Mouse (Mus musculus): Measurements from ENCODE around the gene Lrrc75a. TPM values are rescaled to one million over a fixed set of nuclear protein-coding genes. Genes with fewer than 3 reads are reported as not detected.
"Not testable (repeated sequence)": the region's sequence is repeated elsewhere in the genome, so short reads cannot be mapped to it uniquely, and the experiment has no call there.

Gene Lrrc75a
- total and polyA plus RNA-seq, 2 experiments from 2014 or later = 6.4 to 29.7 TPM

- no peaks in the 10 kb centered on the region for H3K36me3 ChIP-seq (ENCODE audit: insufficient read depth, low read length)
- no peak for ATAC-seq
- H3K27me3 ChIP-seq (ENCODE audit: insufficient read depth, low read length) = no peaks in the 10 kb centered on the region
- no peak overlapping the region for H3K4me2 ChIP-seq (ENCODE audit: low read depth, low read length)
- no peaks in the 10 kb centered on the region for H3K9me3 ChIP-seq (ENCODE audit: low read length)
- no peak overlapping the region for H3K4me3 ChIP-seq (ENCODE audit: low read length)
- H3K9ac ChIP-seq (replicated peaks; ENCODE audit: low read length) = no peak overlapping the region
- no peak for TF ChIP-seq CTCF (IDR thresholded peaks at IDR 0.05; ENCODE audit: low read depth)
- DNase-seq (ENCODE audit: low spot score) = no peak
- WGBS = 73% methylated on average over 3 of the region's 3 CpGs
- no peak overlapping the region for H3K27ac ChIP-seq
- H3K4me1 ChIP-seq (ENCODE audit: insufficient read depth, low read length) = no peaks in the 10 kb centered on the region
Measured at GRCm38 (mm10) chr11:62652080-62652479, 3.8 kb upstream of the Lrrc75a start.

- peaks cover 2% of the 10 kb centered on the region for H3K4me1 ChIP-seq (ENCODE audit: insufficient read depth, low read length)
- DNase-seq (ENCODE audit: low spot score) = no peak
- 85% methylated on average over 3 of the region's 3 CpGs for WGBS
Measured at GRCm38 (mm10) chr11:62651563-62651962, 3.2 kb upstream of the Lrrc75a start.

DNA sequence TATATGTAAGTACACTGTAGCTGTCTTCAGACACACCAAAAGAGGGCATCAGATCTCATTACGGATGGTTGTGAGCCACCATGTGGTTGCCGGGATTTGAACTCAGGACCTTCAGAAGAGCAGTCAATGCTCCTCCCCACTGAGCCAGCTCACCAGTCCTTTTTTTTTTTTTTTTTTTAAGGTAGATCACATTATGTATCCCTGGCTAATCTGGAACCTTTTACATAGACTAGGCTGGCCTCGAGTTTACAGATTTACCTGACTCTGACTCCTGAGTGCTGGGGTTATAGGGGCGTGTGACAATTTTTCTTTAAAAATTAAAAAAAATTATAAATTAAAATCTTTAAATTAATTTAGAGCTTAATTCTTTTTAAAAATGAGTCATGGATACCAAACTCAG, 1.5 kb upstream of the Lrrc75a start:
- H3K9ac ChIP-seq (replicated peaks; ENCODE audit: low read length); H3K36me3 ChIP-seq (ENCODE audit: insufficient read depth, low read length); H3K27ac ChIP-seq; H3K4me3 ChIP-seq (ENCODE audit: low read length); ATAC-seq; H3K27me3 ChIP-seq (ENCODE audit: insufficient read depth, low read length); H3K9me3 ChIP-seq (ENCODE audit: low read length); DNase-seq (ENCODE audit: low spot score): not testable (repeated sequence)
- 79% methylated on average over 4 of the region's 4 CpGs for WGBS
- peaks cover 17% of the 10 kb centered on the region for H3K4me1 ChIP-seq (ENCODE audit: insufficient read depth, low read length)
- 0 out of 2 replicates have a peak overlapping the region, but pooled peaks have one; percentile 95 for H3K4me2 ChIP-seq (ENCODE audit: low read depth, low read length)

More at GRCm38 (mm10) chr11:62651563-62651962, 3.2 kb upstream of the Lrrc75a start:
- Histone ChIP-seq H3K27ac (no peak overlapping the region), H3K4me2 (ENCODE audit: low read depth, low read length) (no peak overlapping the region), H3K36me3 (ENCODE audit: insufficient read depth, low read length) (no peaks in the 10 kb centered on the region), H3K27me3 (ENCODE audit: insufficient read depth, low read length) (no peaks in the 10 kb centered on the region), H3K4me3 (ENCODE audit: low read length) (no peak overlapping the region), H3K9me3 (ENCODE audit: low read length) (no peaks in the 10 kb centered on the region), H3K9ac (replicated peaks; ENCODE audit: low read length) (no peak overlapping the region)
- TF ChIP-seq CTCF (IDR thresholded peaks at IDR 0.05; ENCODE audit: low read depth) = no peak
- ATAC-seq = no peak

DNA sequence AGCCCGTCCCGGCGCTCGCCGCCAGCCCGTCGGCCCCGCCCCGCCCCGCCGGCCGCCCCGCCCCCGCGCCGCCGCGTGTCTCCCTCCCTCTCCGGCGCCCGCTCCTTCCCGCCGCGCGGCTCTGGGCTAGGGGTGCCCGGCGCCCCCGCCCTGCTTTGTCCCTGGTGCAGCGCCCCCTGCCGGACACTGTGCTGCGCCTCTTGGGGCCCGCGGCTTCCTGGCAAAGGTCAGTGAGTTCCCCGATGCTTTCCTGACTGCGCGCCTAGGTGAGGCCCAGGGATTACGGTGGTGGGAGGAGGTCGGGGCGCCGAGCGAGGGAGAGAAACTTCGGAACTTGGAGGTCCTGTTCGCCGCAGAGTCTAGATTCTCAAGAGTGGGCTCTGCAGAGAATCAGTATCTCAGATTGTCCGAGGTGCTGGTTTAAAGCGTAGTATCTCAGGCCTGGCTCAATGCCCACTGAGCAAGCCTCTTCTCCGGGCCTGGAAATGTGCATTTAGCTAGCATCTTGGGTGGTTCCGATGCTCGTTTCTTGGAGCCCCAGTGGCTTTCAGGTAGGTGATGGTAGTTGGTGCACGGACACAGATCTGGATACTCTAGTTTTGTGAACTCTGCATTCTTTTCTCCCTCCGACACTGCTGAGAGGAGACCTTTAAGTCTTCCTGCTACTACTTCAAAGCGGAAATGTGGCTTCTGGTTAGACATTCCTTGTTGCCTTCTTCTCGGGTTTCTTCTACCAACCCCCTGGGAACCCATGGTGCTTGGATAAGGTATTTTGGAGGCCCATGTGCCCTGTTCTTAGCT, 468 bp upstream of the Lrrc75a start, which contains the start of gene Mmgt2:
Gene Mmgt2, plus strand, starts transcription at position 74 of the 801 bp plus-strand sequence.
- Histone ChIP-seq H3K27ac (peak within 1 kb of the TSS; percentile 71), H3K4me1 (ENCODE audit: insufficient read depth, low read length) (peaks cover 21% of the 10 kb centered on the region), H3K36me3 (ENCODE audit: insufficient read depth, low read length) (no peaks in the 10 kb centered on the region), H3K9ac (replicated peaks; ENCODE audit: low read length) (peak within 1 kb of the TSS; percentile 80), H3K9me3 (ENCODE audit: low read length) (no peaks in the 10 kb centered on the region), H3K4me2 (ENCODE audit: low read depth, low read length) (peak within 1 kb of the TSS; percentile 95), H3K4me3 (ENCODE audit: low read length) (peak within 1 kb of the TSS; percentile 75), H3K27me3 (ENCODE audit: insufficient read depth, low read length) (no peaks in the 10 kb centered on the region)
- WGBS = 2% methylated on average over 30 of the region's 53 CpGs
- DNase-seq (ENCODE audit: low spot score) (peak; percentile 94), ATAC-seq (peak; percentile 89)
- peak; percentile 79 for TF ChIP-seq CTCF (IDR thresholded peaks at IDR 0.05; ENCODE audit: low read depth)

GRCm38 (mm10) chr11:62646958-62647515, 1.3 kb downstream of the Lrrc75a start:
- Histone ChIP-seq H3K4me3 (ENCODE audit: low read length) (peak overlapping the region; percentile 75), H3K27ac (peak overlapping the region; percentile 71; the same call in 1 of the 2 replicates), H3K9me3 (ENCODE audit: low read length) (no peaks in the 10 kb centered on the region), H3K27me3 (ENCODE audit: insufficient read depth, low read length) (no peaks in the 10 kb centered on the region), H3K36me3 (ENCODE audit: insufficient read depth, low read length) (no peaks in the 10 kb centered on the region), H3K4me2 (ENCODE audit: low read depth, low read length) (peak overlapping the region; percentile 95), H3K9ac (replicated peaks; ENCODE audit: low read length) (no peak overlapping the region), H3K4me1 (ENCODE audit: insufficient read depth, low read length) (peaks cover 28% of the 10 kb centered on the region)
- no peak for TF ChIP-seq CTCF (IDR thresholded peaks at IDR 0.05; ENCODE audit: low read depth)
- DNase-seq (ENCODE audit: low spot score) (no peak), ATAC-seq (no peak)
- 47% methylated on average over 7 of the region's 7 CpGs for WGBS

GRCm38 (mm10) chr11:62646495-62646843, 1.9 kb downstream of the Lrrc75a start:
- ATAC-seq = no peak
- WGBS = 17% methylated on average over 4 of the region's 4 CpGs
- H3K4me1 ChIP-seq (ENCODE audit: insufficient read depth, low read length) = peaks cover 28% of the 10 kb centered on the region

More at GRCm38 (mm10) chr11:62646495-62646843, 1.9 kb downstream of the Lrrc75a start:
- Histone ChIP-seq H3K27ac (no peak overlapping the region), H3K9ac (replicated peaks; ENCODE audit: low read length) (peak overlapping the region; percentile 28; the same call in 1 of the 2 replicates), H3K9me3 (ENCODE audit: low read length) (no peaks in the 10 kb centered on the region), H3K4me2 (ENCODE audit: low read depth, low read length) (peak overlapping the region; percentile 95), H3K27me3 (ENCODE audit: insufficient read depth, low read length) (no peaks in the 10 kb centered on the region), H3K4me3 (ENCODE audit: low read length) (peak overlapping the region; percentile 6), H3K36me3 (ENCODE audit: insufficient read depth, low read length) (no peaks in the 10 kb centered on the region)
- DNase-seq (ENCODE audit: low spot score) = no peak
- TF ChIP-seq CTCF (IDR thresholded peaks at IDR 0.05; ENCODE audit: low read depth) = no peak
